Mouse (Mus musculus) gastrocnemius, postnatal 10 days (tissue): ENCODE results near the gene C2cd4a. TPM values are rescaled to one million over a fixed set of nuclear protein-coding genes. Genes with fewer than 3 reads are reported as not detected.

Experiments used
- DNase-seq: peaks from one replicate; pipeline ENCODE4 v3.0.0; 2021; ENCODE audit warnings: mixed read lengths
- total RNA-seq, 2 experiments: library from RNA; stranded (reverse); gene quantifications; 2 replicates each; pipeline ENCODE4 v1.2.3; 2021

C2cd4a gene
- total RNA-seq, 2 experiments from 2014 or later = 0.16 to 0.18 TPM

DNA sequence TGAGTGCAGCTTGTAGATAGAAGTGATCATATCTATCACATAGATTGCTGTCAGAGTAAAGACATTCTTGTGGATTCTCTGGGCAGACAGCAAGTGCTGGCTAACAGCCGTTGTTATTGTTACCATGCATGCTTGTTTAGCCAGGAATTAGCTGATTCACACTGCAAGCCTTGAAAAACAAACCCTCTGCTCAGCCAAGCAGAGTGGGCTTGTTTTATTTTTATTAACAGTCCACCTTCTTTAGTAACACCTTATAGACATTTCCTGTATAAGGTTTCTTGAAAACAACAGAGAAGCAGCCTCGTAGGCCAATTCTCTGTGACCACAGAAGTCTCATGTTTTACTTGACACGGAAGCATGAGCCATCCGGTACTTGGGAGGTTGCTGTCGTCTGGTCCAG, 2.4 kb upstream of the C2cd4a start:
- no peak for DNase-seq

DNA sequence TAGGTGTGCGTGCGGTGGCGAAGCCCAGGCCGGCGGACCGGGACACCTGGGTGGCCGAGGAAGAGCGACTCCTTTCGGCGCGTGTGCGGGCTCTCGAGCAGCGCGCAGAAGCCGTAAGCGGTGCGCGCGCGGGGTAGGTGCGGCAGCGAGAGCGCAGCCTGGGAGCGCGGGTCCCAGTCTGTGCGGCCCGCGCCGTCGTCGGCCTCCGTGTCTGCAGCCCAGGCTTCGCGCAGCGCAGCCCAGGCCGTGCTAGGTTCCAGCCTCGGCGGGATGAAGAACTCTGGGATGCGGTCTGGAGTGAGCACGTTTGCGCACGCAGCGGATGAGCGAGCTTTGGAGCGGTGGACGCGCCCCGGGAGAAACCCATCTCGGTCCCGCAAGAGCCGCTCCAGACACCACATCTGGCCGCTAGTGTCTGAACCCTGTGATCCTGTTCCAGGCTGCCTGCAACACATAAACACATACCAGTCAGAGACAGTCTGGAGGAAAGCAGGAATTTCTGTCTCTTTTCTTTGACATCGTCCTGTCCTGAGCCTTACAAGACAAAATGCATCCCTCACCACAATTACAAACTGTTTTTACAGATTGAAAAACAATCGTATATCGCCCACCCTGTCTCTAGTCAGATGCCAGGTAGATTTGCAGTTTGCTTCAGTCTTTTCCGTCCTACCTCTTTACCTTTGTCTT, 628 bp downstream of the C2cd4a start:
- peak; percentile 41 for DNase-seq

DNA sequence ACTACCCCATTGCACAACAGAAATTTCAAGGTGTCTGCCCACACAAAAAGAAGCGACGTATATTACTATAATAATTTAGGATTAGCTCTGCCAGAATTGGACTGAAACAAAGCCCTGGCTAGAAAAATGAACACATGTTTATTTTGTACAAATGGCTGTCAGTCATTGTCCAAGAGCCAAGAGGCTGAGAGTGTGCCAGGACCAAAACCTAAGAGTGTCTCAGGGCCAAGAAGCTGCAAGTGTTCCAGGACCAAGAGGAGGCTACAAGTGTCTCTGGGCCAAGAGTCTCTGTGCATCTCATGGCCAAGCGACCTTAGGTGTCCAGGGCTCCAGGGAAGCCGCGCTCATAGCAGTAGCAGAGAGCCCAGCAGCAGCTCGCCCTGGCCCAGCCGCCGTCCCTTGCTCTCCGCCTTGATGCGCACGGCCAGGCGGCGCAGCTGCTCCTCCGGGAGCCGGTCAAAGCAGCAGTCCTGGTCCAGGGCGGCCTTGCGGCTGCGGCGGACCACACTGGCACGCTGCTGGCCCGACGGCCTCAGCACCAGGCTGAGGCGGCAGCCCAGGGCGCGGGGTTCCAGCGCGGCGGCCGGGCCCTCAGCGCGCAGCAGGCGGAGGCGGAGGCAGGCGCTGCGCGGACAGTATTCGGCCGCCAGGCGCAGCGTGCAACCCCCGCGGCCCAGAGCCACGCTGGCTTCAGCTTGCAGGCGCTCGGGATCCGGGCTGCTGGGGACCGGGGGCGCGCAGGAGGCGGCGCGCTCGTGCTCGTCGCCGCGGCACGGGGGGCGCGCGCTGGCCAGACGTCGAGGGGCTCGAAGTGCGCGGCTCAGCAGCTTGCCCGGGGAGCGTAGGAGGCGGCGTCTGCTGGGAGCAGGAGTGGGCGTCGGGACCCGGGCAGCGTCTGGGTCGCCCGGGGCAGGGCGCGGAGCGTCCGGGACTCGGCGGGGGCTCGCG, 1.4 kb downstream of the C2cd4a start:
- peak; percentile 57 for DNase-seq

DNA sequence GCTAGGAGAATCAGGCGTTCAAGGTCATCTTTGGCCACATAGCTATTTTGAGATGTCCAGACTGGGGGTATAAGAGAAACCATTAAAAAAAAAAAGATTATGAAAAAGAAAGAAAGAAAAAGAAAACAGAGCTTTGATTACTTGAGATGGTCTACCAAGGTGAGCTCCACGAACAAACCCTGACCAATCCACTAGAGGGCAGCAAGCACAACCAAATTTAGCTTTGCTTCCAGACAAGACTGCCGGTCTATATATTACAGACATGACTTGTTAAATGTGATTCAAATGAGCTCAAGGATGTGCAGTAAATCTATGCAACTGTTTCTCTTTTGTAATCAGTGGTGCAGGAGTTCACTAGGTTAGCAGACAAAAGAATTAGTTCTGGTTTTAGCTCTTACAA, 3.9 kb downstream of the C2cd4a start:
- DNase-seq = peak; percentile 48

DNA sequence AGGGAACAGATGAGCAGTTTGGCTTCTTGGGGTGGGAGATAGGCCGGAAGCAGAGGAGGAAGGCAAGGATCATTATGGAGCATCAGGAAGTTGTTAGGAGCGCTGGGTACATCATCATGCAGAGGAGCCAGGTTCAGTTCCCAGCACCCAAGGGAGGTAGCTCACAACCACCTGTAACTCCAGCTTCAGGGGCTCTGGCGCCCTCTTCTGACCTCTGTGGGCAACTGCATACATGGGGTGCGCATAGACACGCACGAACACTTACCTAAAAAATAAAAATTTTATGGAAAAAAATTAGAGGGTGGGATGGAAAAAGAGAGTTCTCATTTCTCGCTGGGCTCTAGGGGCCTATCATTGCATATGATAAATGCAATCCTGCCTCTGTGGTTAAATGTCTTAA, 6.6 kb downstream of the C2cd4a start:
- no peak for DNase-seq

DNA sequence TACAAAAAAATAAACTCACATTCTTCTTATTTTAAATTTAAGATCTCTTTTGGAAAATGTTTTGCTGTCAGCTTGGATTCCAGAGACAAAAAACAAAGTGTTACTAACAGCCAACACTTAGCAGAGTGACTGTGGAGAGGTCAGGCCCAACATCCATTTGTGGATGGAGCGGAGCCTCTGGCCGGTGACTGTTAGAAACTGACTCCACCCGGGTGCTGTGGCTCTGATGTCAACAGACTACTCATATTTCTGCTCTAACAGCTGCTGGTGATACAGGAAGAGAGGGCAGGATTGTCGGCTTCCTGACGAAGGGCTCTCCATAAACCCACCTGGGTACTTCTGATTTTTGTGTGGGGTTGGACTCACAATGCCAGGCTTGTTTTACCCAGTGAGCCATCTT, 9.0 kb downstream of the C2cd4a start:
- peak; percentile 13 for DNase-seq

DNA sequence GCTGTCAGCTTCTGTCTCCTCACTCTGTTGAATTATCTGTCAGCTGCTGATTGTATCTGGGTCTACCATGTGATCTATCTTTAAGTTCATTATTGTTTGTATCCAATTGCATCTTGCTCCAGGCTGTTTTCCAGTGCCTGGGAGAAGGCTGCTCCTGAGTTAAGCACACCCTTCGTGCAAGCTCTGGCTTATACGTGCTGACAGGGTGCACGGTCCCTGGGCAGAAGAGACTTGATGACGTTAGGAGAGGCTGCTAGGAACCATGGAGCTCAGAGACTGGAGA, 13.5 kb downstream of the C2cd4a start:
- no peak for DNase-seq

DNA sequence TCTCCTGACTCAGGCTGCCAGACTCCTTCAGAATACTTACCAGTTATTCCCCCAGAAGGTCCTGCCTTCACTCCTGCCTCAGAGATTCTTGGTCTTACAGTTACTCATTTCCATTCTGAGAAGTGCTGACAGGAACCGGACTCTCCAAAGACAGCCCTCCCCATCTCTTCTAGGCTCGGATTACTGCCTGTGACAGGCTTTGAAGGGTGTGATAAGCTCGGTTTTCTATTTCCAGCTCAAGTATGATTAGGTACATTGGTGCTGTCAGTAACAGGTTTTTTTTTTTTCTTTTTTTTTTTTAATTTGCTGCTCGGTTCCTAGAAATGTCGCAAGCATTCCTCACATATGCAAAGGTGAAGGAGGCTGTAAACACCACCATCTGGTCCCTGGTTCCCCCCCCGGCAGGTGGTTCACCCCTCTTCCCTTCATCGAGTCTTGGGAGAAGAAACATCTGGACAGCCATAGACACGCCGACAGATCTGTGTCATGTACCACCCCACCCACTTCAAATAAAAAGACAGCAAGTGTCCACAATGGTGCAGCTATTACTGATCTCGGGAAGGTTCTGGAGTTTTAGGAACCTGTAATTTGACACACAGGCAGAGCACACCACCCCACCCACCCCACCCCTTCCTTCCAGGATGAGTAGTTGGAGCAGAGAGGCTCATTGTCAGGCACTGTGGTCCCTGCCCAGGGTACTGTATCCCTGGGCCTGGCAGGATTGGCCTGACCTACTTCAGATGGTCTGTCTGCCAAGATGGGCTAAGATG, 14.0 kb downstream of the C2cd4a start:
- DNase-seq = no peak

DNA sequence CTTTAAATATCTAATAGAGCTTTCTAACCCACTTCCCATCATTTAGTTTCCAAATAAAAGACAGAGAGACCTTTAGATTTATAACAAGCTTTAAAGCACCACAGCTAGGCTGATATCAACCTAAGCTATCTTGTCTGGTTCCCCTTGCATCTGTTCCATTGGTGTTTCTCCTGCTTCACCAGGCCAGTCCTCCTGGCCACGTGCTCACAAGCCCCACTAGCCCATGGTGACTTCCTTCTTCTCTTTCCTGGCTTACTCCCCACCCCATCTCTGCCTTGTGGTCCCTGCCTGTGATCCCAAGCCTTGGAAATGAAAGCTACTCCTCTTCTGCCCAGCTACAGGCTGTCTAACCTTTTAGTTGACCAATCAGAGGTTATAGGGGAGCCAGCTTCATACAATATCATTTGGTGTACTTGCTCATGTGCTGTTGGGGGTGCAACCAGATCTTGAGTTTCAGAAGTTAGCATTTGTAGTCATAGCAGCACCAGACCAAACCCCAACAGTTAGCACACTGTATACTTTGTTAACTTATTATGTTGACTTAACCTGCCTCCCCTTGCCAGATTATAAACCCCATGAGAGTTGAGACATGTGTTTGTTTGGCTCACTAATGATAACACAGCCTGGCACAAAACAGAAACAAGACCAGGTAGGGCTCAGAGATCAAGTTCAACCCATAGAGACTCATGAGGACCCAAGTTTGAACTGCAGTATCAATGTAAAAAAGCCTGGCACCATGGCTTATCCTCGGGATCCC, 15.8 kb downstream of the C2cd4a start:
- no peak for DNase-seq

DNA sequence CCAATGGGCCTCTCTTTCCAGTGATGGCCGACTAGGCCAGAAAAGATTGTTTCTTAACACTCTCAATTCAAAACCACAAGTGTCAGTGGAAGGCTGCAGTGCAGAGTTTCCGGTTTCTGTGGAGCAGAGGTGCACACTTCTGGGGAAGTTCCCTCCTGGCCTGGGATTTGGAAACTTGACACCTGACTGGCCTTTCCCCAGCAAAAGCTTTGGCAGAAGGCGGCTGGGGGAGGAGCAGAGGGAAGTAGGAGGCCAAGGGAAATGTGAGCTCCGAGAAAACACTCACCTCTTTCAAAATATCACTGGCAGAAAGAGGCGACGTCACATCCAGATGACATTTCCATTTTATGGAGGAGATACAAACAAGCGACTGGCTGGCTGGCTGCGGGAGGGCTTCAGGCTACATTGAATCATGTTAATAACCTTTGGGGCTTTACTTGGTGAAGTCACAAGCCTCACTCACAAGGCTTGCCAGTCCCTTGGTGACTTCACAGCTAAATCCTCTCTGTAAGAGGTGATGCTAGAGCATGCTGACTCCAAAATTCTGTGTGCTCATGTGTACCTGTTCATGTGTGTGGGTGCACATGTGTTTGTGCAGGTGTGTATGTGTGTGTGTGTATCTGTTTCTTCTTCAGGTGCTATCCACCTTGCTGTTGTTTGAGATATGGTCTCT, 18.3 kb downstream of the C2cd4a start:
- peak; percentile 72 for DNase-seq

DNA sequence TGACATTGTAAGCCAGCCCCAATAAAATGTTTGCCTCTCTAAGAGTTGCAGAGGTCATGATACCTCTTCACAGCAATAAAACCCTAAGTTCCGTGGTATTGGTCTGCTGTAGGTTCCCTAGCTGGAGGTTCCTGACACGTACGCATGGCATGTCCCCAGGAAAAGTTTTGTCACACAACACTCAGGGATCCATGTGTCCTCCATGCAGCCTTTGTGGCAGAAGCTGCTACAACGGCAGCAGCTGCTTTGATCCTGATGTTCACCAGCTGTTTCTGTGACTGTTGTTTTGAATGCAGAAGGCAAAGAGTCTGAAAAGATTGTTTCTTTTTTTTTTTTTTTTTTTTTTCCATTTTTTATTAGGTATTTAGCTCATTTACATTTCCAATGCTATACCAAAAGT, 19.0 kb downstream of the C2cd4a start:
- peak; percentile 25 for DNase-seq

DNA sequence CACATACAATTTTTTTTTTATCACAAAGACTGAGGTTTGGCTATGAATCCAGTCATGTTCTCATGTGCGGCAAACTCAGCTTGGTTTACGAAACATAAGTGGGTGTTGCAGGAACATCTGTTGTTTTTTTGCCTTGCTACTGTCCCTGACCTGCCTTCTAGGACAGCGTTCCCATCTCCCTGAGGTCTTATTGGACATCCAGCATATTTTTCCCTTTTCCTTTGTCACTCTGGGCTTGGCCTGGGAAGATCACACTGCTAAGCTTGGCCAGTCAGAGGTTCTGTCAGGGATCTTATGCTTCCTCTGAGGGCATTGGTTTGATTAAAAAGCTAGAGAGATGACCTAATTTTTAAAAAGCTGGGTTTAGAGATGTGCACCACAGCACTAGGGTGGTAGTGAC, 21.0 kb downstream of the C2cd4a start:
- DNase-seq = no peak

DNA sequence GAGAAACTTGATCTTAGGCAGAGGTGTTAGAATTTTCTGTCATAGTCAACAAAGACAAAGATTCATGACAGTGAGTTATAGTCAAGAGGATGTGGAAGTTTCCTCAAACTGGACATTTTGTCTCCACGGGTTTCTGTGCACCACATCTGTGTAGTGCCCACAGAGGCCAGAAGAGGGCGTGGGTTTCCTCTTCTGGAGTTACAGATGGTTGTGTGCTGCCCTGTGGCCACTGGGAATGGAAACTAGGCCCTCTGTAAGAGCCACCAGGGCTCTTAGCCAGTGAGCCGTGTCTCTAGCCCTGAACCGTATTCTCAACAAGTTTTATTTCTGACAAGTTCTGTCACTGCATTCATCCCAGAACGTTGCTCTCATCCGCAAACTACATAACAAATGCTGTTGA, 21.6 kb downstream of the C2cd4a start:
- peak; percentile 18 for DNase-seq

DNA sequence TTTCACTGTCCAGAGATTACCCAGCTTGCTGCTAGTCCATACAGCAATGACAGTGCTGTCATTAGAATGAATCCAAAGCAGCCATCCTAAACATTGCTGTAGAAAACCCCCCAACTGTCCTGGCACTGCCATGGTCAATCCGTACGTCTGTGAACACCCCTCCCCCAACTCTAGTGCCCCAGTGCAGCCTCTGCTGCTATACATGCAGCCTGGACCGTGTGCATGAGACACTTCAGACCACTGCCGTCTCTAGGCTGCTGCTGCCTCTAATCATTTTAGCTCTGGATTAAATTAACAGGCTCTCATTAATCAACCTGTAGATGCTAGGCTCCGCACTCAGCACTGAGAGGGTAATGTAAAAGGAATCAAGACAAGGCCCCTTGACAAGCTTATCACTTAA, 25.1 kb downstream of the C2cd4a start:
- no peak for DNase-seq

DNA sequence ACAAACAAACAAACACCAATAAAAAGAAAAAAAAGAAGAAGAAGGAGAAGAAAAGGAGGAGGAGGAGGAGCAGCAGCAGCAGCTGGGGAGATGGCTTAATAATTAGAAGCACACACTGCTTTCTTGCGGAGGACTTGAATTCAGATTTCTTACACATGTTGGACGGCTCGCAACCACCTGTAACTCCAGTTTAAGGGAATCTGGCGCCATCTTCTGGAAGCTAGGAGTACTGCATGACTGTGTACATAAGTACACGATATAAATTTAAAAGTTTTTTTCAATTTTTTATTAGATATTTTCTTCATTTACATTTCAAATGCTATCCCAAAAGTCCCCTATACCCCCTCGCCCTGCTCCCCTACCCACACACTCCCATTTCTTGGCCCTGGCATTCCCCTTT, 29.9 kb downstream of the C2cd4a start:
- DNase-seq = peak; percentile 66

DNA sequence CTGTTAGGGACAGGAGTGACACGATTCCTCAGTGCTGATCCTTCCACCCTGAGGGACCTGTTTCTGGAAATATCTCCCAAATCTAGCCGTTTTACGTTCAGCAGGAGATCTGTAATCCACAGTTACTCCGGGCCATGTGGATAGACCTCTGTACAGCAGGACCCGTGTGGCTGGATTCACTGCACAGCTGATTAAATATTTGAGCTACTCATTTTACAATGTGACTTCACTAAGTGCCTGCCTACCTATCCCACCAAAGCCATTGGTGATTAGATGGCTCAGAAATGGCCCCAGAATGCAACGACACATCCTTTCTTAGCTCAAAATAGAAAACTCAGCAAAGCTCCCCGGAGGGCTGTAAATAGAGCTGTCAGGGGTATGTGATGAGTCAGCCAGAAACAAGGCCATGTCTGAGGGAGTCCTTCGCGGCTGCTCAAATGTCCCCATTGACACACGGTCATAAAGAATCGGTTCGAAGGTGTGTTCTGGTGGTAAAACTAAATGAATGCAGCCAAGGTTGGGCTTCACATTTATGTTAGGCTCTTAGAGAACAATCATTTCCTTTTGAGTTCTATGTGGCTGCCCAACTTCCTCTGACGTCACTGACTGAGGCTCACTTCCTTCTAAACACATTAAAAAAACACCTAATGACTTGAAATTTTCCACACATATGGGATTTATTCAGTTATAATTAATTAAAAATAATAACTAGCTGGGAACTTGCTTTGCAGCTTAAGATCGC, 32.9 kb downstream of the C2cd4a start:
- DNase-seq = no peak

DNA sequence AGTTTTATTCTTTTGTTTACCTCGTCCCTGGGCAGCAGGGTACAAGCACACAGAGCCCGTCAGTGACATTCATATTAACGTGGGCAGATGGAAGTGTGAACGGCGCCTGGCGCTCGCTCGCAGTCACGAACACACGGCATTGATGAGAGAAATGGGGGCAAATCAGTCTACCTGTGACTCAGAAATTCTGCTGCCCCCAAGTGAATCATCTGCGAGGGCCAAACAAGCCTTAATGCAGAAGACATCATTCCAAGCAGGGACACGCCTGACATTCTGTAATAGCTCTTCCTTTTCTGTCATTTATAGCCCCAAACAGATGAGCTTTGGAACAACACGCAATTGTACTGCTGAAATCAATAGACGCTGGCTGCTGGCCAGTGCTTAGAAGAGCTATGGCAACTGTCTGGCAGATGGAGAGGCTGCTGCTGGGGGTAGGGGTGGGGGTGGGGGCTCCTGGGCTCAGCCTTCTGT, 36.9 kb downstream of the C2cd4a start:
- DNase-seq = no peak

DNA sequence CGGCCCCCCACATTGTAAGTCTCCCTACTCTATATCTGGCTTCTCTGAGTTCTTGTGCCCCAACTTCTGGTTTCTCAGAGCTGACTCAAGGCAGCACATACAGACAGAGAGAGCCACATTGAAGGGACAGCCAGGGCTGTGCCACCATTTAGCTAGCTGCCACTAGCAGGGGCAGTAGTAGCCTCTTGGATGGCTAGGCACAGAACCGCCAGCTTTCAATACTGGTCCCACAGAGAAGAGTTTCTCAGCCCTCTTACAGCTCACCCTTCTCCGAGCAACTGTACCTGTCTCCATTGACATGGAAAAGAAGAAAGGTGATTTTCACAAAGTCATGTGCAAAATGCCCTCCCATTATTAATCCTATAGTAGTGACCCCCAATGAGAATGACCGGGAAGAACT, 37.5 kb downstream of the C2cd4a start:
- DNase-seq = no peak

DNA sequence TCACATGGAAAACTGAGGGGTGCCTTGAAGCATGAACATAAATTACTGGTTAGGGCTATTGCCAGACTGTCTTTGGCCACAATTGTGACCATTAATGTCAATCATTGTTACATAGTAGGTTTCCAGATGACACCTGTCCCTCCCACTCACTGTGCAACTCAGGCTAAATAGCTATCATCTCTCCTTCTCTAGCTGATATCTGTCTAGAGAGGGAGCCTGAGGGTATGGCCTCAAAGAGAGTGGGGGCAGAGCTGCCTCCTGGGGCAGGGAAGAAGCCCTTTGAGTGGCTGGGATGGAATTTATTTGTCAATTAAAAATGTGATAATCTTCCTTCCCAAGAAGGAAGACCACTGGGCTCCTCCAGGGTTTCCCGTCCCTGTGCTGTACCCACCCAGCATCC, 37.9 kb downstream of the C2cd4a start:
- no peak for DNase-seq

DNA sequence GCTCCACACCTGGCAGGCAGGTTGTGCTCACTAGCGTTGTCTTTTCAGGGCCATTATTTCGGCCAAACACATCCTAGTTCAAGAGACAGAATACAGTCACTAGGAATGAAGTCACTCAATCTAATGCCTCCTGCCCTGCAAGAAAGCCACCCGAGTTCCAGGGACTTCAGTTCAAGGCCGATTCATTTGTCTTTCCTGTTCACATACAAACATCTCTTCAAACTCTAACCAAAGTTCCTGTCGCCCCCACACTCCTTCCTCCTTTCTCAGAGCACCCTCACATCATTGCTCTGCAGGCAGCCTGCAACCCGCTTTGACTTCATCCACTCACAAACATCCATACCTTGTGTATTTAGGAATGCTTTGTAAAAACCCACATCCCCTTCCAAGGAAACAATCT, 38.6 kb downstream of the C2cd4a start:
- no peak for DNase-seq

DNA sequence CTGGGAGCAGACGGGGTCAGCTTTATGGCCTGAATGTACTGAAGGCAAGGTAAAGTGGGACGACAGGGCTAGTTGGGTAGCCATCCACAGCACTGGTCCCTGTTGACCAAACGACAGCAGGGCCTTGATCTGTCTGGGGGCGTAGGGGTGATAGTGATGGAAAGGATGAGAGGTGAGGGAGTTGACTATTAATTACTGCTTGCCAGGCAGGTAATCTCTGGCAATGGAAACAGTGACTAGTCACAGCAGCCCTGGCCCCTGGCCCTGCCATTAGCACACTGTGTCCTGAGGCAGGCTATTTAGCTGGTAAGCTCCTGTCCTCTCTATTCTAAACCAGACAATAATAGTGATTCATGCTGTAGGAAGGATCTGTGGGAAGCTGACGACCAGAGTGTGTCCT, 39.7 kb downstream of the C2cd4a start:
- no peak for DNase-seq
